Mouse (Mus musculus) liver, embryonic 14.5 days (tissue): ENCODE results near the gene Bace2. TPM values are rescaled to one million over a fixed set of nuclear protein-coding genes. Genes with fewer than 3 reads are reported as not detected.

ENCODE experiments used
- ATAC-seq: fragments of 200-750 bp; cut with Nextera tagmentation; 2 replicates; pipeline ENCODE4 v1.8.0; 2017; ENCODE audit warnings: moderate number of reproducible peaks, mild to moderate bottlenecking, moderate library complexity; ENCODE audit not compliant: insufficient read depth
- DNase-seq, 3 experiments: peaks; one replicate each; pipeline ENCODE4 v3.0.0-alpha.2; 2012 to 2013; ENCODE audit warnings: low read depth in 3 of 3, low spot score in 3 of 3
- H3K27ac ChIP-seq: fragments of 300-500 bp; sonication (generic); 2 replicates; pipeline ENCODE4 v1.5.1; 2014; ENCODE audit warnings: moderate library complexity, mild to moderate bottlenecking, control low read depth, inconsistent platforms
- H3K27me3 ChIP-seq: fragments of 300-500 bp; sonication (generic); 2 replicates; pipeline ENCODE4 v1.6.1; 2014; ENCODE audit warnings: mild to moderate bottlenecking, low read length, moderate library complexity; ENCODE audit not compliant: control insufficient read depth, insufficient read depth
- H3K36me3 ChIP-seq: fragments of 300-500 bp; sonication (generic); replicated peaks from 2 replicates; pipeline ENCODE4 v1.6.1; 2014; ENCODE audit warnings: low read depth; ENCODE audit not compliant: control insufficient read depth, insufficient read depth
- H3K4me1 ChIP-seq, 2 experiments: fragments of 200-500 bp in 1 of 2; fragments of 300-500 bp in 1 of 2; sonication (generic) in 1 of 2; replicated peaks; 2 replicates each; pipeline ENCODE4 v1.6.1; 2012 to 2014; ENCODE audit warnings: antibody characterized with exemption in 1 of 2, inconsistent platforms in 1 of 2, low read length in 1 of 2; ENCODE audit not compliant: control insufficient read depth in 2 of 2, insufficient read depth in 2 of 2
- H3K4me2 ChIP-seq: fragments of 300-500 bp; sonication (generic); 2 replicates; pipeline ENCODE4 v1.6.1; 2014; ENCODE audit warnings: low read depth, mild to moderate bottlenecking, control low read depth, moderate library complexity
- H3K4me3 ChIP-seq, 2 experiments: fragments of 200-500 bp in 1 of 2; fragments of 300-500 bp in 1 of 2; sonication (generic) in 1 of 2; 2 replicates each; pipeline ENCODE4 v1.5.1; 2012 to 2014; ENCODE audit warnings: low read depth in 2 of 2, low read length in 2 of 2, mild to moderate bottlenecking in 2 of 2, control low read depth in 1 of 2, inconsistent platforms in 1 of 2, moderate library complexity in 1 of 2; ENCODE audit not compliant: insufficient read depth in 1 of 2
- H3K9ac ChIP-seq: fragments of 300-500 bp; sonication (generic); replicated peaks from 2 replicates; pipeline ENCODE4 v1.6.1; 2014; ENCODE audit warnings: mild to moderate bottlenecking, control low read depth, moderate library complexity
- H3K9me3 ChIP-seq: fragments of 300-500 bp; sonication (generic); 2 replicates; pipeline ENCODE4 v1.6.1; 2016; ENCODE audit warnings: low read length, mixed read lengths; ENCODE audit not compliant: control insufficient read depth
- CTCF ChIP-seq: IDR thresholded peaks from 2 replicates; pipeline ENCODE4 v1.5.1; 2016; ENCODE audit warnings: antibody characterized with exemption, low read depth, control low read depth
- EP300 ChIP-seq: IDR thresholded peaks from 2 replicates; pipeline ENCODE4 v1.6.1; 2016; ENCODE audit warnings: antibody characterized with exemption, low read depth
- WGBS: fragments of 180-500 bp; shearing (Covaris S2); extraction: QIAGEN DNeasy Blood & Tissue Kit; methylation state at CpG from one replicate; pipeline ENCODE4 v1.1.7; 2014; ENCODE audit not compliant: insufficient replicate concordance; 5-methylcytosine and 5-hydroxymethylcytosine counted together
- polyA plus RNA-seq, 2 experiments: library from polyadenylated mRNA; depleted of rRNA in 1 of 2; stranded (reverse) in 1 of 2; unstranded in 1 of 2; fragments of >200 nt; fragmentation: Nextera tagmentation in 1 of 2; extraction: Ambion mirVana in 1 of 2; gene quantifications; 2 replicates each; pipeline versions ENCODE4 v1.2.1 to v1.2.3; 2012 to 2014

Gene Bace2
- polyA plus RNA-seq, 2 experiments = 0.57 to 3.4 TPM

DNA sequence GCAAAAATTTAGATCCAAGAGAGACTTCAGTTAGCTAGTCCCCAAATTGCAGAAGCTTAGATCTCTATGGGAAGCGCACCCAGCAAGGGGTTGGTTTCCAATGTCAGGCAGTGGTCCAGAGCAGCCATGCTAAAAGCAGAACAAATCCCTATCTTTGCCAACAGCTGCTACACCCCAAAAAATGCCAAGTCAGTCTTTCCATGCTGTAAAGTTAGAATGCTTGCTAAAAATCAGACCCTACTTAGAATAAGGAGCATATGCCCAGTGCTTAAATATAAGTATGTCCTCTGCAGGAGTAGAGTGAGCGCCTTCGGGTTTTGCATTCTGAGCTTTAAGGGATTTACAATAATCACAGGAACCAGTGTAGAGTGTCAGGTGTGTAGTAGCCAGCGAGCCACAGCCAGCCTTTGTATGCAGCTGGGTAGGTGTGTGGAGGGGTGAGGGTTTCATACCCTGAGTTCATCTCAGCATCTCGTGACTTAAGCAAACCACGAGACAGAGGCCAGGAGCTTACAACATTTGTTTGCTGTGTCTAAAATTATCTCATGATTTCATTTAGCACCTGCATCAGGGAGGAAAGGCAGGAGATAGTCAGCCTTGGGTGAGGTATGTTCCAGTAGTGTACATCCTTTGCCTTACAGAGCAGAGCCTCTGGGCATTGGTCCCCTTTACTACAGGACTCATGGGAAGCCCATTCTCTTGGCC, 62.4 kb downstream of the Bace2 start:
- Histone ChIP-seq H3K4me3 (no peak overlapping the region), H3K9ac (no peak overlapping the region), H3K4me2 (no peak overlapping the region), H3K36me3 (no peaks in the 10 kb centered on the region), H3K9me3 (no peaks in the 10 kb centered on the region), H3K27me3 (no peaks in the 10 kb centered on the region), H3K4me1 (no peaks in the 10 kb centered on the region), H3K27ac (no peak overlapping the region)
- 48% methylated on average over 6 of the region's 6 CpGs for WGBS
- ATAC-seq = no peak
- no peak for TF ChIP-seq CTCF
- no peak for TF ChIP-seq EP300
- no peak for DNase-seq

DNA sequence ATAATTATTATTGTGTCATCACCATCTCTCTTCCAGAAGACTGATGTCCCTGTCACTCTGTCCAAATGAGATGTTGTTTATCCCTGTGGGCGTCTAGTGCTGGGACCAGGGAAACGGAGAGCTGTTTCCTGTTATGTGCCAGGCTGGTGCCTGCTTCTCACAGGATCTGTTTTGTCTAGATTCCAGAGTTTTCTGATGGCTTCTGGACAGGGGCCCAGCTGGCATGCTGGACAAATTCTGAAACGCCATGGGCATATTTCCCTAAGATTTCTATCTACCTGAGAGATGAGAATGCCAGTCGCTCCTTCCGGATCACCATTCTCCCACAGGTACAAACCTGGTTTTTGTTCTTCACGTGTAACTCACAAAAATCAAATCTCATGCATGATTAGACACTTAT, 65.1 kb downstream of the Bace2 start:
- no peak overlapping the region for H3K4me2 ChIP-seq
- no peak overlapping the region for H3K27ac ChIP-seq
- H3K36me3 ChIP-seq = no peaks in the 10 kb centered on the region
- no peaks in the 10 kb centered on the region for H3K27me3 ChIP-seq
- no peaks in the 10 kb centered on the region for H3K4me1 ChIP-seq
- TF ChIP-seq EP300 = no peak
- no peak for TF ChIP-seq CTCF
- H3K4me3 ChIP-seq = no peak overlapping the region
- ATAC-seq (no peak), DNase-seq (no peak)
- 60% methylated on average over 6 of the region's 6 CpGs for WGBS
- no peak overlapping the region for H3K9ac ChIP-seq
- H3K9me3 ChIP-seq = no peaks in the 10 kb centered on the region

GRCm38 (mm10) chr16:97423627-97424026, 67.1 kb downstream of the Bace2 start:
- Histone ChIP-seq H3K4me1 (no peaks in the 10 kb centered on the region), H3K9ac (no peak overlapping the region), H3K4me3 (no peak overlapping the region), H3K27me3 (no peaks in the 10 kb centered on the region), H3K36me3 (no peaks in the 10 kb centered on the region), H3K27ac (no peak overlapping the region), H3K9me3 (no peaks in the 10 kb centered on the region), H3K4me2 (no peak overlapping the region)
- DNase-seq (no peak), ATAC-seq (no peak)
- WGBS = 38% methylated on average over 1 of the region's 1 CpGs
- TF ChIP-seq CTCF = no peak
- TF ChIP-seq EP300 = no peak

- Histone ChIP-seq H3K9me3 (no peaks in the 10 kb centered on the region), H3K27me3 (no peaks in the 10 kb centered on the region), H3K27ac (no peak overlapping the region), H3K9ac (no peak overlapping the region), H3K4me1 (no peaks in the 10 kb centered on the region), H3K4me2 (no peak overlapping the region), H3K36me3 (no peaks in the 10 kb centered on the region), H3K4me3 (no peak overlapping the region)
- DNase-seq (no peak), ATAC-seq (no peak)
- 56% methylated on average over 3 of the region's 3 CpGs for WGBS
- TF ChIP-seq CTCF (no peak), EP300 (no peak)
Measured at GRCm38 (mm10) chr16:97428026-97428425, 71.5 kb downstream of the Bace2 start.

GRCm38 (mm10) chr16:97430091-97430490, 73.5 kb downstream of the Bace2 start:
- no peak overlapping the region for H3K27ac ChIP-seq

More at GRCm38 (mm10) chr16:97430091-97430490, 73.5 kb downstream of the Bace2 start:
- TF ChIP-seq CTCF (no peak), EP300 (no peak)
- Histone ChIP-seq H3K9ac (no peak overlapping the region), H3K27me3 (no peaks in the 10 kb centered on the region), H3K4me3 (no peak overlapping the region), H3K4me1 (no peaks in the 10 kb centered on the region), H3K9me3 (no peaks in the 10 kb centered on the region), H3K4me2 (no peak overlapping the region), H3K36me3 (no peaks in the 10 kb centered on the region)
- ATAC-seq (no peak), DNase-seq (no peak)
- WGBS = 64% methylated on average over 4 of the region's 4 CpGs
